Mouse (Mus musculus) liver, adult 2 months (tissue): ENCODE data around the gene Scpep1. TPM values are rescaled to one million over a fixed set of nuclear protein-coding genes. Genes with fewer than 3 reads are reported as not detected.

Source experiments
- DNase-seq: peaks from one replicate; pipeline ENCODE4 v3.0.0-alpha.2; 2011; ENCODE audit warnings: low read depth, low spot score; ENCODE audit errors: extremely low read depth
- H3K27ac ChIP-seq: fragments of 200-500 bp; replicated peaks from 2 replicates; pipeline ENCODE4 v1.5.1; 2012; ENCODE audit warnings: low read depth, mild to moderate bottlenecking, control low read depth, inconsistent platforms, low read length; ENCODE audit not compliant: insufficient read depth
- H3K27me3 ChIP-seq: fragments of 200-500 bp; 2 replicates; pipeline ENCODE4 v1.6.1; 2012; ENCODE audit warnings: mild to moderate bottlenecking, moderate library complexity, low read length, inconsistent platforms; ENCODE audit not compliant: control insufficient read depth, insufficient read depth
- H3K36me3 ChIP-seq: fragments of 200-500 bp; 2 replicates; pipeline ENCODE4 v1.6.1; 2012; ENCODE audit warnings: low read length, inconsistent platforms; ENCODE audit not compliant: control insufficient read depth, insufficient read depth
- H3K4me1 ChIP-seq: fragments of 200-500 bp; 2 replicates; pipeline ENCODE4 v1.6.1; 2011; ENCODE audit warnings: low read length; ENCODE audit not compliant: control insufficient read depth, insufficient read depth
- H3K4me3 ChIP-seq: fragments of 200-500 bp; 2 replicates; pipeline ENCODE4 v1.5.1; 2011; ENCODE audit warnings: low read depth, mild to moderate bottlenecking, control low read depth, low read length, moderate library complexity; ENCODE audit not compliant: insufficient read depth
- H3K79me2 ChIP-seq: fragments of 200-500 bp; 2 replicates; pipeline ENCODE4 v1.6.1; 2012; ENCODE audit warnings: inconsistent platforms, mild to moderate bottlenecking, low read length, moderate library complexity; ENCODE audit not compliant: control insufficient read depth, insufficient read depth
- H3K9ac ChIP-seq: fragments of 200-500 bp; 2 replicates; pipeline ENCODE4 v1.6.1; 2012; ENCODE audit warnings: low read depth, mild to moderate bottlenecking, control low read depth, inconsistent platforms, low read length
- CTCF ChIP-seq: fragments of 200-500 bp; IDR thresholded peaks from 2 replicates; pipeline ENCODE4 v1.5.1; 2011; ENCODE audit warnings: low read depth, low read length, control low read depth
- POLR2A ChIP-seq: fragments of 200-500 bp; IDR thresholded peaks from 2 replicates; pipeline ENCODE4 v1.6.1; 2011; ENCODE audit warnings: low read length, control low read depth; ENCODE audit not compliant: insufficient read depth; ENCODE audit errors: extremely low read depth
- WGBS: fragments of 180-500 bp; shearing (Covaris S2); methylation state at CpG from one replicate; pipeline ENCODE4 v1.1.7; 2018; 5-methylcytosine and 5-hydroxymethylcytosine counted together
- polyA plus RNA-seq: library from polyadenylated mRNA; depleted of rRNA; stranded (reverse); fragments of >200 nt; gene quantifications from 2 replicates; pipeline ENCODE4 v1.2.3, GENCODE M21; 2012
- total RNA-seq: library from RNA; depleted of rRNA; stranded (reverse); fragments of >200 nt; gene quantifications from 2 replicates; pipeline ENCODE4 v1.2.3, GENCODE M21; 2014

Scpep1 gene
- total and polyA plus RNA-seq, 2 experiments: 22.5 to 27.9 TPM

DNA sequence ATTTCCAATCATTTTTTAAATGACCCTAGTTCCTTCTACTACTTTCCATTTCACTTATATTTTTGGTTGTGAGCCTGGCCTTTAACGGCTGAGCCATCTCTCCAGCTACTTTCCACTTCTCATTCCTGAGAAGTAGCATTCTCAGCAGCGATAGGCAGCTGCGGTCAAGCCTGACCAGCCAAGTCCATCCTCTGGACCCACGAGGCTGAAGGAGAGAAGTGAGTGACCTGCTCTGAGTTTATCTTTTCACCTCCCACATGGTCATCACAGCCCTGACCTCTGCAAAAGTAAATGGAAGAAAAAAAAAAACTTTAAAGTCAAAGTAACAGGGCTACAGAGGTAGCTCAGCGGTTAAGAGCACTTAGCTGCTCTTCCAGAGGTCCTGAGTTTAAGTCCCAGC is 28.7 kb downstream of the Scpep1 start:
- no peaks in the 10 kb centered on the region for H3K4me1 ChIP-seq
- H3K27me3 ChIP-seq: no peaks in the 10 kb centered on the region
- no peak overlapping the region for H3K27ac ChIP-seq
- no peak overlapping the region for H3K4me3 ChIP-seq
- no peak for TF ChIP-seq CTCF
- no peak for TF ChIP-seq POLR2A
- peaks cover 42% of the 10 kb centered on the region for H3K36me3 ChIP-seq
- no peak overlapping the region for H3K9ac ChIP-seq
- WGBS: 26% methylated on average over 5 of the region's 5 CpGs
- DNase-seq: peak; percentile 69
- H3K79me2 ChIP-seq: no peaks in the 10 kb centered on the region

GRCm38 (mm10) chr11:88909388-88910036 is 45.8 kb downstream of the Scpep1 start:
- no peaks in the 10 kb centered on the region for H3K36me3 ChIP-seq
- WGBS: 38% methylated on average over 8 of the region's 8 CpGs
- TF ChIP-seq CTCF (no peak), POLR2A (no peak)

GRCm38 (mm10) chr11:88908557-88909211 is 46.6 kb downstream of the Scpep1 start:
- TF ChIP-seq POLR2A (no peak), CTCF (peak; percentile 61)
- no peaks in the 10 kb centered on the region for H3K36me3 ChIP-seq
- H3K9ac ChIP-seq: no peak overlapping the region
- 95% methylated on average over 1 of the region's 1 CpGs for WGBS
- H3K27me3 ChIP-seq: no peaks in the 10 kb centered on the region
- no peak overlapping the region for H3K27ac ChIP-seq
- no peaks in the 10 kb centered on the region for H3K79me2 ChIP-seq
- H3K4me3 ChIP-seq: no peak overlapping the region
- peak; percentile 82 for DNase-seq
- H3K4me1 ChIP-seq: peaks cover 8% of the 10 kb centered on the region; the same call in 1 of the 2 replicates

More at GRCm38 (mm10) chr11:88909388-88910036, 45.8 kb downstream of the Scpep1 start:
- H3K4me3 ChIP-seq: no peak overlapping the region
- H3K9ac ChIP-seq: peak overlapping the region; percentile 9; the same call in 1 of the 2 replicates
- peaks cover 8% of the 10 kb centered on the region; the same call in 1 of the 2 replicates for H3K4me1 ChIP-seq
- DNase-seq: peak; percentile 82
- H3K79me2 ChIP-seq: no peaks in the 10 kb centered on the region
- peak overlapping the region; percentile 65 for H3K27ac ChIP-seq
- H3K27me3 ChIP-seq: no peaks in the 10 kb centered on the region

GRCm38 (mm10) chr11:88907886-88908285 is 47.4 kb downstream of the Scpep1 start:
- no peaks in the 10 kb centered on the region for H3K27me3 ChIP-seq
- H3K79me2 ChIP-seq: no peaks in the 10 kb centered on the region
- H3K36me3 ChIP-seq: no peaks in the 10 kb centered on the region
- no peak overlapping the region for H3K27ac ChIP-seq
- TF ChIP-seq POLR2A: no peak
- TF ChIP-seq CTCF: no peak
- 92% methylated on average over 7 of the region's 7 CpGs for WGBS
- peaks cover 8% of the 10 kb centered on the region; the same call in 1 of the 2 replicates for H3K4me1 ChIP-seq
- H3K9ac ChIP-seq: no peak overlapping the region
- H3K4me3 ChIP-seq: no peak overlapping the region
- no peak for DNase-seq

DNA sequence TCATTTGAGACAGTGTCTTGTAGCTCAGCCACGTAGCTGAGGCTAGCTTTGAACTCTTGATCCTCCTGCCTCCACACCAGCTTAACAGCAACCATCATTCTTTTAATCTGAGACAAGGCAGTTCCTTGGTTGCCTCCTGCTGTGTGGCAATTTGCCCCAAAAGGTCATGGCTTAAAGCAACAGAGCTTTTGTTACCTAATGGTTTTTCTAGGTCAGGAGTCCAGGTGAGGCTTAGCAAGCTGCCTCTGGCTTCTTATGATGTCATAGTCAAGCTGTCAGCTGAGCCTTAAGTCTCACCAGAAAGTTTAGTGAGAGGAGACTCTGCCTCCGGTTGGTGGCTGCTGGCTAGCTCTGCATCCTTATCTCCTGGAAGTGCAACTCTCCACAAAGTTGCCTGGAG is 49.6 kb downstream of the Scpep1 start:
- no peak overlapping the region for H3K9ac ChIP-seq
- H3K79me2 ChIP-seq: no peaks in the 10 kb centered on the region
- no peaks in the 10 kb centered on the region for H3K36me3 ChIP-seq
- no peaks in the 10 kb centered on the region for H3K27me3 ChIP-seq
- peak; percentile 66 for DNase-seq
- H3K27ac ChIP-seq: no peak overlapping the region
- 61% methylated on average over 2 of the region's 2 CpGs for WGBS
- TF ChIP-seq CTCF (no peak), POLR2A (no peak)
- H3K4me1 ChIP-seq: peaks cover 8% of the 10 kb centered on the region; the same call in 1 of the 2 replicates
- no peak overlapping the region for H3K4me3 ChIP-seq

DNA sequence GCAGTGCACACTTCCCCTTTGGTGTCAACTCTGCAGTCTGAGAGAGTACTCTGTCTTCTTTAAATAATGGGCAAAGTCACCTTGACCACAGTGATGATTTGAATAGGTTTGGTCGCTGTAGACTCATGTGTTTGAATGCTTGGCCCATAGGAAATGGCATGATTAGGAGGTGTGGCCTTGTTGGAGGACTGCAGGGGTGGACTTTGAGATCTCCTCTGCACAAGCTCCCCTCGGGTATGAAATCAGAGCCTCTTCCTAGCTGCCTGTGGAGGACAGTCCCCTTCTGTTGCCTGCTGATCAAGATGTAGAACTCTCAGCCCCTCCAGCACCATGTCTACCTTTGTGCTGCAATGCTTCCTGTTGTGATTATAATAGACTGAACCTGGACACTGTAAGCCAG is 51.2 kb downstream of the Scpep1 start:
- 14% methylated on average over 2 of the region's 2 CpGs for whole genome bisulfite sequencing

More for the DNA sequence above, 51.2 kb downstream of the Scpep1 start:
- no peak overlapping the region for H3K27ac ChIP-seq
- peak; percentile 58 for DNase-seq
- H3K36me3 ChIP-seq: no peaks in the 10 kb centered on the region
- no peak for TF ChIP-seq CTCF
- no peak for TF ChIP-seq POLR2A
- H3K79me2 ChIP-seq: no peaks in the 10 kb centered on the region
- peaks cover 6% of the 10 kb centered on the region; the same call in 1 of the 2 replicates for H3K4me1 ChIP-seq
- H3K9ac ChIP-seq: no peak overlapping the region
- H3K27me3 ChIP-seq: no peaks in the 10 kb centered on the region
- no peak overlapping the region for H3K4me3 ChIP-seq
